Mouse (Mus musculus) bone marrow macrophage, adult 2 months (primary cell): ENCODE measurements at regions not wholly inside any gene's neighbourhood (a gene's known extent, or its start where the extent isn't known, plus 50 kb on each side); places are given as distances from the start of the nearest gene placed in this dataset.

Source experiments
- CTCF ChIP-seq: IDR thresholded peaks from 2 replicates; pipeline ENCODE4 v1.5.1; 2012; ENCODE audit warnings: low read depth, mild to moderate bottlenecking, low read length, moderate library complexity
- POLR2A ChIP-seq: IDR thresholded peaks from 2 replicates; pipeline ENCODE4 v1.6.1; 2012; ENCODE audit warnings: mild to moderate bottlenecking, low read depth, low read length, borderline replicate concordance

GRCm38 (mm10) chr12:29368107-29368819 is 159.9 kb upstream of the Myt1l start:
- TF ChIP-seq POLR2A (no peak), CTCF (no peak)
